Mouse (Mus musculus): ENCODE data around the gene Brd4. TPM values are rescaled to one million over a fixed set of nuclear protein-coding genes. Genes with fewer than 3 reads are reported as not detected.
A peak's percentile ranks its signal among the peaks of the same experiment; 100 is the strongest.

Gene Brd4
- polyA plus RNA-seq, 1 experiment from 2014 or later, result 54.7 TPM

- no peaks in the 10 kb centered on the region for H3K9me3 ChIP-seq (ENCODE audit: control insufficient read depth, low read length)
- no peaks in the 10 kb centered on the region for H3K36me3 ChIP-seq (ENCODE audit: control insufficient read depth, insufficient read depth, low read length)
- H3K4me1 ChIP-seq (ENCODE audit: control insufficient read depth in 2 of 2, insufficient read depth in 2 of 2, low read length in 2 of 2), result peaks cover 5 to 23% of the 10 kb centered on the region in 2 experiments
- H3K9ac ChIP-seq (ENCODE audit: low read length), result no peak overlapping the region
- 47% methylated on average over 4 of the region's 4 CpGs for WGBS
- no peaks in the 10 kb centered on the region for H3K27me3 ChIP-seq (ENCODE audit: control insufficient read depth, insufficient read depth, low read length)
- H3K4me3 ChIP-seq (ENCODE audit: control insufficient read depth in 1 of 2, insufficient read depth in 1 of 2, low read depth in 1 of 2, low read length in 2 of 2), result no peak overlapping the region
- no peak for ATAC-seq (ENCODE audit: insufficient number of reproducible peaks, insufficient read depth, low FRiP score, low read depth)
- no peak overlapping the region for H3K4me2 ChIP-seq (ENCODE audit: low read length)
- no peak overlapping the region for H3K27ac ChIP-seq (replicated peaks in 1 of 2; ENCODE audit: control insufficient read depth in 1 of 2, insufficient read depth in 1 of 2, low read depth in 2 of 2, low read length in 2 of 2)
These were observed 114.8 kb downstream of the Brd4 start for GRCm38 (mm10) chr17:32169518-32170225.

GRCm38 (mm10) chr17:32166687-32167086 is 117.8 kb downstream of the Brd4 start, which contains the start of gene Notch3:
Gene Notch3, minus strand, starts transcription at chr17:32166852.
- Histone ChIP-seq H3K4me1 (ENCODE audit: control insufficient read depth in 2 of 2, insufficient read depth in 2 of 2, low read length in 2 of 2) (peaks cover 4 to 34% of the 10 kb centered on the region in 2 experiments; a peak in 3 of 4 replicates), H3K27me3 (ENCODE audit: control insufficient read depth, insufficient read depth, low read length) (no peaks in the 10 kb centered on the region), H3K36me3 (ENCODE audit: control insufficient read depth, insufficient read depth, low read length) (no peaks in the 10 kb centered on the region), H3K9me3 (ENCODE audit: control insufficient read depth, low read length) (no peaks in the 10 kb centered on the region), H3K4me2 (ENCODE audit: low read length) (peak within 1 kb of the TSS; percentile 95), H3K4me3 (ENCODE audit: control insufficient read depth in 1 of 2, insufficient read depth in 1 of 2, low read depth in 1 of 2, low read length in 2 of 2) (peak within 1 kb of the TSS; percentile 68), H3K27ac (replicated peaks in 1 of 2; ENCODE audit: control insufficient read depth in 1 of 2, insufficient read depth in 1 of 2, low read depth in 2 of 2, low read length in 2 of 2) (peak within 1 kb of the TSS in 1 of 2 experiments; percentile 75; a peak in 3 of 4 replicates), H3K9ac (ENCODE audit: low read length) (peak within 1 kb of the TSS; percentile 79)
- WGBS, result 1% methylated on average over 33 of the region's 39 CpGs
- ATAC-seq (ENCODE audit: insufficient number of reproducible peaks, insufficient read depth, low FRiP score, low read depth), result peak; percentile 78

GRCm38 (mm10) chr17:32165803-32166595 is 118.5 kb downstream of the Brd4 start:
- Histone ChIP-seq H3K9me3 (ENCODE audit: control insufficient read depth, low read length) (no peaks in the 10 kb centered on the region), H3K27me3 (ENCODE audit: control insufficient read depth, insufficient read depth, low read length) (no peaks in the 10 kb centered on the region), H3K4me1 (ENCODE audit: control insufficient read depth in 2 of 2, insufficient read depth in 2 of 2, low read length in 2 of 2) (peaks cover 4 to 34% of the 10 kb centered on the region in 2 experiments; a peak in 3 of 4 replicates), H3K36me3 (ENCODE audit: control insufficient read depth, insufficient read depth, low read length) (no peaks in the 10 kb centered on the region), H3K27ac (replicated peaks in 1 of 2; ENCODE audit: control insufficient read depth in 1 of 2, insufficient read depth in 1 of 2, low read depth in 2 of 2, low read length in 2 of 2) (peak overlapping the region; percentile 19 to 75; a peak in 3 of 4 replicates), H3K4me3 (ENCODE audit: control insufficient read depth in 1 of 2, insufficient read depth in 1 of 2, low read depth in 1 of 2, low read length in 2 of 2) (peak overlapping the region; percentile 68), H3K9ac (ENCODE audit: low read length) (peak overlapping the region; percentile 79), H3K4me2 (ENCODE audit: low read length) (peak overlapping the region; percentile 95)
- peak; percentile 38; the same call in 1 of the 2 replicates for ATAC-seq (ENCODE audit: insufficient number of reproducible peaks, insufficient read depth, low FRiP score, low read depth)
- WGBS, result under 1% methylated on average over 30 of the region's 43 CpGs

GRCm38 (mm10) chr17:32165266-32165802 is 119.2 kb downstream of the Brd4 start:
- H3K9me3 ChIP-seq (ENCODE audit: control insufficient read depth, low read length), result no peaks in the 10 kb centered on the region
- peak; percentile 52; the same call in 1 of the 2 replicates for ATAC-seq (ENCODE audit: insufficient number of reproducible peaks, insufficient read depth, low FRiP score, low read depth)
- WGBS, result 10% methylated on average over 9 of the region's 9 CpGs
- H3K4me3 ChIP-seq (ENCODE audit: control insufficient read depth in 1 of 2, insufficient read depth in 1 of 2, low read depth in 1 of 2, low read length in 2 of 2), result peak overlapping the region; percentile 68
- H3K4me2 ChIP-seq (ENCODE audit: low read length), result peak overlapping the region; percentile 95
- H3K4me1 ChIP-seq (ENCODE audit: control insufficient read depth in 2 of 2, insufficient read depth in 2 of 2, low read length in 2 of 2), result peaks cover 4 to 34% of the 10 kb centered on the region in 2 experiments; a peak in 3 of 4 replicates
- H3K27me3 ChIP-seq (ENCODE audit: control insufficient read depth, insufficient read depth, low read length), result no peaks in the 10 kb centered on the region
- H3K9ac ChIP-seq (ENCODE audit: low read length), result peak overlapping the region; percentile 79
- no peaks in the 10 kb centered on the region for H3K36me3 ChIP-seq (ENCODE audit: control insufficient read depth, insufficient read depth, low read length)
- H3K27ac ChIP-seq (replicated peaks in 1 of 2; ENCODE audit: control insufficient read depth in 1 of 2, insufficient read depth in 1 of 2, low read depth in 2 of 2, low read length in 2 of 2), result peak overlapping the region; percentile 19 to 75; a peak in 2 of 4 replicates

GRCm38 (mm10) chr17:32164780-32165179 is 119.7 kb downstream of the Brd4 start:
- Histone ChIP-seq H3K27me3 (ENCODE audit: control insufficient read depth, insufficient read depth, low read length) (no peaks in the 10 kb centered on the region), H3K4me3 (ENCODE audit: control insufficient read depth in 1 of 2, insufficient read depth in 1 of 2, low read depth in 1 of 2, low read length in 2 of 2) (no peak overlapping the region), H3K4me2 (ENCODE audit: low read length) (peak overlapping the region; percentile 95; the same call in 1 of the 2 replicates), H3K27ac (replicated peaks in 1 of 2; ENCODE audit: control insufficient read depth in 1 of 2, insufficient read depth in 1 of 2, low read depth in 2 of 2, low read length in 2 of 2) (0 out of 4 replicates have a peak overlapping the region, but pooled peaks of 1 of the 2 experiments have one; percentile 19), H3K4me1 (ENCODE audit: control insufficient read depth in 2 of 2, insufficient read depth in 2 of 2, low read length in 2 of 2) (peaks cover 4 to 32% of the 10 kb centered on the region in 2 experiments; a peak in 3 of 4 replicates), H3K9me3 (ENCODE audit: control insufficient read depth, low read length) (no peaks in the 10 kb centered on the region), H3K36me3 (ENCODE audit: control insufficient read depth, insufficient read depth, low read length) (no peaks in the 10 kb centered on the region), H3K9ac (ENCODE audit: low read length) (no peak overlapping the region)
- ATAC-seq (ENCODE audit: insufficient number of reproducible peaks, insufficient read depth, low FRiP score, low read depth), result no peak

- Histone ChIP-seq H3K9me3 (ENCODE audit: control insufficient read depth, low read length) (no peaks in the 10 kb centered on the region), H3K27me3 (ENCODE audit: control insufficient read depth, insufficient read depth, low read length) (no peaks in the 10 kb centered on the region), H3K4me1 (ENCODE audit: control insufficient read depth in 2 of 2, insufficient read depth in 2 of 2, low read length in 2 of 2) (peaks cover 4 to 26% of the 10 kb centered on the region in 2 experiments; a peak in 3 of 4 replicates), H3K4me2 (ENCODE audit: low read length) (peak overlapping the region; percentile 17; the same call in 1 of the 2 replicates), H3K27ac (replicated peaks in 1 of 2; ENCODE audit: control insufficient read depth in 1 of 2, insufficient read depth in 1 of 2, low read depth in 2 of 2, low read length in 2 of 2) (0 out of 4 replicates have a peak overlapping the region, but pooled peaks of 1 of the 2 experiments have one; percentile 19), H3K4me3 (ENCODE audit: control insufficient read depth in 1 of 2, insufficient read depth in 1 of 2, low read depth in 1 of 2, low read length in 2 of 2) (no peak overlapping the region), H3K9ac (ENCODE audit: low read length) (no peak overlapping the region), H3K36me3 (ENCODE audit: control insufficient read depth, insufficient read depth, low read length) (no peaks in the 10 kb centered on the region)
- ATAC-seq (ENCODE audit: insufficient number of reproducible peaks, insufficient read depth, low FRiP score, low read depth), result no peak
- 55% methylated on average over 6 of the region's 6 CpGs for WGBS
These were observed 120.4 kb downstream of the Brd4 start for GRCm38 (mm10) chr17:32163910-32164650.
